In genomic region chr8:47673317-47674139, GRCm38 (mm10) we compare ENCODE assay signal across 8 mouse cellular contexts. TPM values are rescaled to one million over a fixed set of nuclear protein-coding genes. Genes with fewer than 3 reads are reported as not detected.
DNase-seq lines count a peak whose midpoint lies in the region; ATAC-seq and TF ChIP-seq lines count a peak whose summit lies in the region.

No protein-coding gene starts in this region.

- H3K9ac ChIP-seq in embryonic facial prominence, embryonic 14.5 days (ENCODE audit: low read depth, low read length) = peak overlapping the region; percentile 87
- H3K9ac ChIP-seq in limb, embryonic 13.5 days = peak overlapping the region; percentile 89
- H3K9ac ChIP-seq in midbrain, embryonic 15.5 days = peak overlapping the region; percentile 79

- TF ChIP-seq POLR2A in bone marrow, adult 2 months (IDR thresholded peaks at IDR 0.05; ENCODE audit: borderline replicate concordance, control insufficient read depth, low read depth, low read length) = peak; percentile 30; the same call in 1 of the 2 replicates

- H3K9me3 ChIP-seq in embryonic facial prominence, embryonic 14.5 days (ENCODE audit: control insufficient read depth, low read length) = no peaks in the 10 kb centered on the region
- H3K9me3 ChIP-seq in limb, embryonic 13.5 days = no peaks in the 10 kb centered on the region
- H3K9me3 ChIP-seq in midbrain, embryonic 15.5 days = no peaks in the 10 kb centered on the region

- peak overlapping the region; percentile 96 for H3K27ac ChIP-seq in bone marrow, adult 2 months (ENCODE audit: control insufficient read depth, insufficient read depth, low read depth, low read length, poor library complexity)
- H3K27ac ChIP-seq in embryonic facial prominence, embryonic 14.5 days (replicated peaks; ENCODE audit: low read depth, low read length) = peak overlapping the region; percentile 89
- H3K27ac ChIP-seq in limb, embryonic 13.5 days = peak overlapping the region; percentile 90
- H3K27ac ChIP-seq in midbrain, embryonic 15.5 days = peak overlapping the region; percentile 94

- no peaks in the 10 kb centered on the region for H3K27me3 ChIP-seq in embryonic facial prominence, embryonic 14.5 days (replicated peaks; ENCODE audit: control insufficient read depth, insufficient read depth, low read length)
- no peaks in the 10 kb centered on the region for H3K27me3 ChIP-seq in limb, embryonic 13.5 days
- H3K27me3 ChIP-seq in midbrain, embryonic 15.5 days (replicated peaks) = no peaks in the 10 kb centered on the region

- H3K4me1 ChIP-seq in bone marrow, adult 2 months (ENCODE audit: control insufficient read depth, insufficient read depth, low read length) = no peaks in the 10 kb centered on the region; the same call in 1 of the 2 replicates
- no peaks in the 10 kb centered on the region; the same call in 1 of the 2 replicates for H3K4me1 ChIP-seq in embryonic facial prominence, embryonic 14.5 days (ENCODE audit: control insufficient read depth, insufficient read depth, low read length)
- 0 out of 2 replicates have a peak, but pooled peaks cover 7% of the 10 kb centered on the region for H3K4me1 ChIP-seq in limb, embryonic 13.5 days
- H3K4me1 ChIP-seq in midbrain, embryonic 15.5 days = peaks cover 13% of the 10 kb centered on the region

- under 1% methylated on average over 53 of the region's 53 CpGs for WGBS in bone marrow, adult 2 months
- WGBS in embryonic facial prominence, embryonic 14.5 days = 0% methylated on average over 20 of the region's 53 CpGs
- 0% methylated on average over 50 of the region's 53 CpGs for WGBS in limb, embryonic 13.5 days
- under 1% methylated on average over 50 of the region's 53 CpGs for WGBS in midbrain, embryonic 15.5 days

- peak; percentile 93 for DNase-seq in A20 (ENCODE audit: low read depth, low spot score)
- peak; percentile 90 for DNase-seq in embryonic facial prominence, embryonic 14.5 days (ENCODE audit: low spot score)
- DNase-seq in heart, adult 8-10 months (ENCODE audit: low spot score) = peak; percentile 85
- peak; percentile 91 for DNase-seq in kidney, adult 9 months
- DNase-seq in spleen, adult 18-20 months = peak; percentile 85 to 93

- peaks cover 7% of the 10 kb centered on the region for H3K36me3 ChIP-seq in embryonic facial prominence, embryonic 14.5 days (ENCODE audit: control insufficient read depth, insufficient read depth, low read length)
- peaks cover 6% of the 10 kb centered on the region for H3K36me3 ChIP-seq in limb, embryonic 13.5 days
- H3K36me3 ChIP-seq in midbrain, embryonic 15.5 days (replicated peaks) = no peaks in the 10 kb centered on the region

- peak; percentile 44 for ATAC-seq in embryonic facial prominence, embryonic 14.5 days (ENCODE audit: low read depth)
- ATAC-seq in limb, embryonic 13.5 days (ENCODE audit: low FRiP score, low read depth) = peak; percentile 66
- peak; percentile 62 for ATAC-seq in midbrain, embryonic 15.5 days (replicated peaks)

- peak overlapping the region; percentile 92 for H3K4me3 ChIP-seq in bone marrow, adult 2 months (replicated peaks; ENCODE audit: control insufficient read depth, low read depth, low read length)
- peak overlapping the region; percentile 97 for H3K4me3 ChIP-seq in embryonic facial prominence, embryonic 14.5 days (ENCODE audit: low read depth, low read length)
- H3K4me3 ChIP-seq in limb, embryonic 13.5 days = peak overlapping the region; percentile 96
- peak overlapping the region; percentile 94 for H3K4me3 ChIP-seq in midbrain, embryonic 15.5 days

- TF ChIP-seq CTCF in bone marrow, adult 2 months (IDR thresholded peaks at IDR 0.05; ENCODE audit: control insufficient read depth, insufficient read depth, low read length) = no peak

- H3K4me2 ChIP-seq in embryonic facial prominence, embryonic 14.5 days (ENCODE audit: low read depth, low read length) = peak overlapping the region; percentile 66
- H3K4me2 ChIP-seq in limb, embryonic 13.5 days (replicated peaks) = peak overlapping the region; percentile 79
- H3K4me2 ChIP-seq in midbrain, embryonic 15.5 days = peak overlapping the region; percentile 54

RNA-seq across cellular contexts. Expression of gene Ing2, which starts 1.8 kb away (rescaled TPM):
- polyA plus RNA-seq in bone marrow, adult 2 months (2011; ENCODE audit: insufficient read depth, insufficient read length, low replicate concordance, missing spikeins) = 31.1 and 31.8 TPM in 2 replicates
- polyA plus RNA-seq in embryonic facial prominence, embryonic 14.5 days (2014; fragmentation: Nextera tagmentation; extraction: Ambion mirVana) = 11.3 and 12.6 TPM in 2 replicates
- total RNA-seq in heart, adult 8-10 months (2022) = 1 to 10 TPM; 5.4 to 6.7 (median 5.5) TPM
- 9.3 and 9.7 TPM in 2 replicates for polyA plus RNA-seq in limb, embryonic 13.5 days (2015; fragmentation: Nextera tagmentation; extraction: Ambion mirVana)
- 6.1 and 6.2 TPM in 2 replicates for polyA plus RNA-seq in midbrain, embryonic 15.5 days (2015; fragmentation: Nextera tagmentation; extraction: Ambion mirVana)

RNA-seq across cellular contexts. Expression of gene Cdkn2aip, which starts 40.2 kb away (rescaled TPM):
- 4.0 and 4.8 TPM in 2 replicates for polyA plus RNA-seq in bone marrow, adult 2 months (2011; ENCODE audit: insufficient read depth, insufficient read length, low replicate concordance, missing spikeins)
- 16.5 and 21.0 TPM in 2 replicates for polyA plus RNA-seq in embryonic facial prominence, embryonic 14.5 days (2014; fragmentation: Nextera tagmentation; extraction: Ambion mirVana)
- 1 to 10 TPM; 7.8 to 8.7 (median 8.6) TPM for total RNA-seq in heart, adult 8-10 months (2022)
- polyA plus RNA-seq in limb, embryonic 13.5 days (2015; fragmentation: Nextera tagmentation; extraction: Ambion mirVana) = 26.5 and 27.9 TPM in 2 replicates
- 35.1 and 35.8 TPM in 2 replicates for polyA plus RNA-seq in midbrain, embryonic 15.5 days (2015; fragmentation: Nextera tagmentation; extraction: Ambion mirVana)

Comparison
In these comparisons a context has a peak if more than half of its experiments do, and no peak if none do; other contexts are left out.
1. Peak in every context shown above with its lines: DNase-seq, ATAC-seq, H3K4me3 ChIP-seq and H3K27ac ChIP-seq.